Mouse (Mus musculus): Measurements from ENCODE around the gene Nup107. TPM values are rescaled to one million over a fixed set of nuclear protein-coding genes. Genes with fewer than 3 reads are reported as not detected.

Nup107 gene
- polyA plus RNA-seq, 1 experiment from 2014 or later = 58.8 TPM

GRCm38 (mm10) chr10:117798436-117799035, 6.0 kb upstream of the Nup107 start:
- ATAC-seq = no peak
- Histone ChIP-seq H3K4me1 (replicated peaks) (0 out of 2 replicates have a peak, but pooled peaks cover 2% of the 10 kb centered on the region), H3K36me3 (no peaks in the 10 kb centered on the region), H3K4me2 (replicated peaks) (no peak overlapping the region), H3K27ac (no peak overlapping the region), H3K9me3 (no peaks in the 10 kb centered on the region), H3K27me3 (replicated peaks) (no peaks in the 10 kb centered on the region), H3K4me3 (replicated peaks) (no peak overlapping the region), H3K9ac (no peak overlapping the region)
- WGBS = 70% methylated on average over 6 of the region's 6 CpGs

- ATAC-seq = no peak
- Histone ChIP-seq H3K4me1 (replicated peaks) (0 out of 2 replicates have a peak, but pooled peaks cover 2% of the 10 kb centered on the region), H3K27me3 (replicated peaks) (no peaks in the 10 kb centered on the region), H3K4me3 (replicated peaks) (no peak overlapping the region), H3K9ac (no peak overlapping the region), H3K27ac (no peak overlapping the region), H3K4me2 (replicated peaks) (no peak overlapping the region), H3K9me3 (no peaks in the 10 kb centered on the region), H3K36me3 (no peaks in the 10 kb centered on the region)
- 83% methylated on average over 7 of the region's 7 CpGs for WGBS
Observed at GRCm38 (mm10) chr10:117797684-117798083, 5.2 kb upstream of the Nup107 start.

- Histone ChIP-seq H3K9me3 (no peaks in the 10 kb centered on the region), H3K36me3 (no peaks in the 10 kb centered on the region), H3K4me3 (replicated peaks) (no peak overlapping the region), H3K4me2 (replicated peaks) (no peak overlapping the region), H3K4me1 (replicated peaks) (0 out of 2 replicates have a peak, but pooled peaks cover 2% of the 10 kb centered on the region), H3K27ac (no peak overlapping the region), H3K27me3 (replicated peaks) (no peaks in the 10 kb centered on the region), H3K9ac (no peak overlapping the region)
- ATAC-seq = no peak
- 86% methylated on average over 12 of the region's 12 CpGs for WGBS
Observed at GRCm38 (mm10) chr10:117797106-117797505, 4.6 kb upstream of the Nup107 start.

GRCm38 (mm10) chr10:117796181-117796580, 3.7 kb upstream of the Nup107 start:
- 0 out of 2 replicates have a peak, but pooled peaks cover 4% of the 10 kb centered on the region for H3K4me1 ChIP-seq (replicated peaks)
- ATAC-seq = no peak
- 93% methylated on average over 7 of the region's 7 CpGs for WGBS
- no peaks in the 10 kb centered on the region for H3K27me3 ChIP-seq (replicated peaks)
- H3K27ac ChIP-seq = no peak overlapping the region
- H3K36me3 ChIP-seq = no peaks in the 10 kb centered on the region
- no peak overlapping the region for H3K4me3 ChIP-seq (replicated peaks)
- no peak overlapping the region for H3K4me2 ChIP-seq (replicated peaks)
- no peaks in the 10 kb centered on the region for H3K9me3 ChIP-seq
- H3K9ac ChIP-seq = no peak overlapping the region

GRCm38 (mm10) chr10:117795206-117795605, 2.7 kb upstream of the Nup107 start:
- Histone ChIP-seq H3K9me3 (no peaks in the 10 kb centered on the region), H3K4me3 (replicated peaks) (no peak overlapping the region), H3K36me3 (no peaks in the 10 kb centered on the region), H3K9ac (no peak overlapping the region), H3K4me2 (replicated peaks) (no peak overlapping the region), H3K4me1 (replicated peaks) (0 out of 2 replicates have a peak, but pooled peaks cover 7% of the 10 kb centered on the region), H3K27me3 (replicated peaks) (no peaks in the 10 kb centered on the region), H3K27ac (no peak overlapping the region)
- 66% methylated on average over 4 of the region's 4 CpGs for WGBS
- no peak for ATAC-seq

GRCm38 (mm10) chr10:117793436-117794030, 1.0 kb upstream of the Nup107 start:
- H3K4me2 ChIP-seq (replicated peaks) = peak overlapping the region; percentile 54
- H3K27me3 ChIP-seq (replicated peaks) = no peaks in the 10 kb centered on the region
- no peaks in the 10 kb centered on the region for H3K36me3 ChIP-seq
- H3K9ac ChIP-seq = no peak overlapping the region
- 0 out of 2 replicates have a peak, but pooled peaks cover 4% of the 10 kb centered on the region for H3K4me1 ChIP-seq (replicated peaks)
- H3K9me3 ChIP-seq = no peaks in the 10 kb centered on the region
- peak overlapping the region; percentile 51 for H3K27ac ChIP-seq
- H3K4me3 ChIP-seq (replicated peaks) = no peak overlapping the region
- ATAC-seq = no peak
- 60% methylated on average over 11 of the region's 11 CpGs for WGBS

GRCm38 (mm10) chr10:117791171-117791470, 1.4 kb downstream of the Nup107 start:
- Histone ChIP-seq H3K4me3 (replicated peaks) (no peak overlapping the region), H3K9me3 (no peaks in the 10 kb centered on the region), H3K4me1 (replicated peaks) (0 out of 2 replicates have a peak, but pooled peaks cover 4% of the 10 kb centered on the region), H3K9ac (peak overlapping the region; percentile 79; the same call in 1 of the 2 replicates), H3K27me3 (replicated peaks) (no peaks in the 10 kb centered on the region), H3K36me3 (peaks cover 12% of the 10 kb centered on the region), H3K4me2 (replicated peaks) (peak overlapping the region; percentile 65), H3K27ac (no peak overlapping the region)
- no peak for ATAC-seq
- WGBS = 88% methylated on average over 2 of the region's 2 CpGs

GRCm38 (mm10) chr10:117790421-117791170, 1.9 kb downstream of the Nup107 start:
- Histone ChIP-seq H3K36me3 (peaks cover 12% of the 10 kb centered on the region), H3K9me3 (no peaks in the 10 kb centered on the region), H3K27ac (no peak overlapping the region), H3K27me3 (replicated peaks) (no peaks in the 10 kb centered on the region), H3K9ac (no peak overlapping the region), H3K4me3 (replicated peaks) (no peak overlapping the region), H3K4me1 (replicated peaks) (0 out of 2 replicates have a peak, but pooled peaks cover 4% of the 10 kb centered on the region), H3K4me2 (replicated peaks) (no peak overlapping the region; the same call in 1 of the 2 replicates)
- 90% methylated on average over 17 of the region's 17 CpGs for WGBS
- no peak for ATAC-seq

- 0 out of 2 replicates have a peak, but pooled peaks cover 4% of the 10 kb centered on the region for H3K4me1 ChIP-seq (replicated peaks)
- H3K36me3 ChIP-seq = peaks cover 12% of the 10 kb centered on the region
- H3K9ac ChIP-seq = no peak overlapping the region
- H3K27ac ChIP-seq = no peak overlapping the region
- H3K9me3 ChIP-seq = no peaks in the 10 kb centered on the region
- 90% methylated on average over 1 of the region's 1 CpGs for WGBS
- H3K27me3 ChIP-seq (replicated peaks) = no peaks in the 10 kb centered on the region
- H3K4me2 ChIP-seq (replicated peaks) = no peak overlapping the region
- H3K4me3 ChIP-seq (replicated peaks) = no peak overlapping the region
- ATAC-seq = no peak
Observed at GRCm38 (mm10) chr10:117790011-117790410, 2.5 kb downstream of the Nup107 start.

GRCm38 (mm10) chr10:117784646-117785045, 7.9 kb downstream of the Nup107 start:
- no peak overlapping the region for H3K27ac ChIP-seq

GRCm38 (mm10) chr10:117783786-117784420, 8.6 kb downstream of the Nup107 start:
- WGBS = 93% methylated on average over 13 of the region's 13 CpGs
- Histone ChIP-seq H3K4me3 (replicated peaks) (no peak overlapping the region), H3K4me1 (replicated peaks) (no peaks in the 10 kb centered on the region), H3K27ac (no peak overlapping the region), H3K4me2 (replicated peaks) (no peak overlapping the region), H3K9ac (no peak overlapping the region), H3K27me3 (replicated peaks) (no peaks in the 10 kb centered on the region), H3K36me3 (peaks cover 31% of the 10 kb centered on the region), H3K9me3 (no peaks in the 10 kb centered on the region)
- ATAC-seq = no peak

More at GRCm38 (mm10) chr10:117784646-117785045, 7.9 kb downstream of the Nup107 start:
- 93% methylated on average over 7 of the region's 7 CpGs for WGBS
- Histone ChIP-seq H3K4me3 (replicated peaks) (no peak overlapping the region), H3K4me2 (replicated peaks) (no peak overlapping the region), H3K4me1 (replicated peaks) (no peaks in the 10 kb centered on the region), H3K9ac (no peak overlapping the region), H3K36me3 (peaks cover 31% of the 10 kb centered on the region), H3K9me3 (no peaks in the 10 kb centered on the region), H3K27me3 (replicated peaks) (no peaks in the 10 kb centered on the region)
- no peak for ATAC-seq

Measured in intestine, embryonic 15.5 days (tissue).